Mouse (Mus musculus): ENCODE data around the gene Pfas. TPM values are rescaled to one million over a fixed set of nuclear protein-coding genes. Genes with fewer than 3 reads are reported as not detected.
A peak's percentile ranks its signal among the peaks of the same experiment; 100 is the strongest.
"Not testable (repeated sequence)": the region's sequence is repeated elsewhere in the genome, so short reads cannot be mapped to it uniquely, and the experiment has no call there.

The Pfas gene
- polyA plus RNA-seq, 1 experiment, result 85.3 TPM

- no peaks in the 10 kb centered on the region for H3K4me1 ChIP-seq (ENCODE audit: control insufficient read depth, insufficient read depth, low read length)
- no peak overlapping the region for H3K9ac ChIP-seq (ENCODE audit: low read depth, poor library complexity, severe bottlenecking)
- H3K9me3 ChIP-seq (replicated peaks; ENCODE audit: control insufficient read depth, insufficient read depth, low read length, poor library complexity, severe bottlenecking), result no peaks in the 10 kb centered on the region
- H3K27me3 ChIP-seq (ENCODE audit: control insufficient read depth, insufficient read depth, low read length, poor library complexity, severe bottlenecking), result no peaks in the 10 kb centered on the region
- TF ChIP-seq EP300 (IDR thresholded peaks at IDR 0.05; ENCODE audit: insufficient read depth, low read depth, low read length), result no peak
- no peak for TF ChIP-seq POLR2A (IDR thresholded peaks at IDR 0.05; ENCODE audit: insufficient read depth, low read length)
- no peak for TF ChIP-seq CTCF (IDR thresholded peaks at IDR 0.05; ENCODE audit: low read depth, low read length)
- H3K4me3 ChIP-seq (ENCODE audit: low read depth, low read length), result no peak overlapping the region
- H3K36me3 ChIP-seq (ENCODE audit: control insufficient read depth, insufficient read depth, low read length, poor library complexity, severe bottlenecking), result peaks cover 5% of the 10 kb centered on the region; the same call in 1 of the 2 replicates
- H3K27ac ChIP-seq (ENCODE audit: insufficient read depth, low read length), result no peak overlapping the region
These were observed 27.3 kb downstream of the Pfas start for GRCm38 (mm10) chr11:68980919-68981318.

GRCm38 (mm10) chr11:68979320-68979733 lies 28.9 kb downstream of the Pfas start:
- H3K4me3 ChIP-seq (ENCODE audit: low read depth, low read length), result no peak overlapping the region
- H3K36me3 ChIP-seq (ENCODE audit: control insufficient read depth, insufficient read depth, low read length, poor library complexity, severe bottlenecking), result no peaks in the 10 kb centered on the region
- no peak overlapping the region for H3K9ac ChIP-seq (ENCODE audit: low read depth, poor library complexity, severe bottlenecking)
- no peaks in the 10 kb centered on the region for H3K9me3 ChIP-seq (replicated peaks; ENCODE audit: control insufficient read depth, insufficient read depth, low read length, poor library complexity, severe bottlenecking)
- TF ChIP-seq EP300 (IDR thresholded peaks at IDR 0.05; ENCODE audit: insufficient read depth, low read depth, low read length) (no peak), POLR2A (IDR thresholded peaks at IDR 0.05; ENCODE audit: insufficient read depth, low read length) (no peak), CTCF (IDR thresholded peaks at IDR 0.05; ENCODE audit: low read depth, low read length) (no peak)
- no peaks in the 10 kb centered on the region for H3K4me1 ChIP-seq (ENCODE audit: control insufficient read depth, insufficient read depth, low read length)
- no peaks in the 10 kb centered on the region for H3K27me3 ChIP-seq (ENCODE audit: control insufficient read depth, insufficient read depth, low read length, poor library complexity, severe bottlenecking)
- no peak overlapping the region for H3K27ac ChIP-seq (ENCODE audit: insufficient read depth, low read length)

GRCm38 (mm10) chr11:68975601-68976000 lies 32.7 kb downstream of the Pfas start:
- no peaks in the 10 kb centered on the region for H3K36me3 ChIP-seq (ENCODE audit: control insufficient read depth, insufficient read depth, low read length, poor library complexity, severe bottlenecking)
- H3K4me1 ChIP-seq (ENCODE audit: control insufficient read depth, insufficient read depth, low read length), result no peaks in the 10 kb centered on the region
- no peak overlapping the region for H3K9ac ChIP-seq (ENCODE audit: low read depth, poor library complexity, severe bottlenecking)
- H3K27ac ChIP-seq (ENCODE audit: insufficient read depth, low read length), result no peak overlapping the region
- no peak for TF ChIP-seq POLR2A (IDR thresholded peaks at IDR 0.05; ENCODE audit: insufficient read depth, low read length)
- no peak for TF ChIP-seq CTCF (IDR thresholded peaks at IDR 0.05; ENCODE audit: low read depth, low read length)
- TF ChIP-seq EP300 (IDR thresholded peaks at IDR 0.05; ENCODE audit: insufficient read depth, low read depth, low read length), result no peak
- no peak overlapping the region for H3K4me3 ChIP-seq (ENCODE audit: low read depth, low read length)
- no peaks in the 10 kb centered on the region for H3K9me3 ChIP-seq (replicated peaks; ENCODE audit: control insufficient read depth, insufficient read depth, low read length, poor library complexity, severe bottlenecking)
- no peaks in the 10 kb centered on the region for H3K27me3 ChIP-seq (ENCODE audit: control insufficient read depth, insufficient read depth, low read length, poor library complexity, severe bottlenecking)

GRCm38 (mm10) chr11:68975085-68975484 lies 33.2 kb downstream of the Pfas start, which contains the start of gene Rangrf:
Rangrf (minus strand) TSS chr11:68975185.
- TF ChIP-seq POLR2A (IDR thresholded peaks at IDR 0.05; ENCODE audit: insufficient read depth, low read length) (no peak), EP300 (IDR thresholded peaks at IDR 0.05; ENCODE audit: insufficient read depth, low read depth, low read length) (no peak), CTCF (IDR thresholded peaks at IDR 0.05; ENCODE audit: low read depth, low read length) (no peak)
- Histone ChIP-seq H3K36me3 (ENCODE audit: control insufficient read depth, insufficient read depth, low read length, poor library complexity, severe bottlenecking) (no peaks in the 10 kb centered on the region; the same call in 1 of the 2 replicates), H3K4me1 (ENCODE audit: control insufficient read depth, insufficient read depth, low read length) (no peaks in the 10 kb centered on the region), H3K27ac (ENCODE audit: insufficient read depth, low read length) (peak within 1 kb of the TSS; percentile 16; the same call in 1 of the 2 replicates), H3K9ac (ENCODE audit: low read depth, poor library complexity, severe bottlenecking) (peak within 1 kb of the TSS; percentile 71), H3K4me3 (ENCODE audit: low read depth, low read length) (peak within 1 kb of the TSS; percentile 55), H3K9me3 (replicated peaks; ENCODE audit: control insufficient read depth, insufficient read depth, low read length, poor library complexity, severe bottlenecking) (no peaks in the 10 kb centered on the region), H3K27me3 (ENCODE audit: control insufficient read depth, insufficient read depth, low read length, poor library complexity, severe bottlenecking) (no peaks in the 10 kb centered on the region)

- Histone ChIP-seq H3K4me3 (ENCODE audit: low read depth, low read length) (peak overlapping the region; percentile 55), H3K27ac (ENCODE audit: insufficient read depth, low read length) (peak overlapping the region; percentile 16; the same call in 1 of the 2 replicates), H3K4me1 (ENCODE audit: control insufficient read depth, insufficient read depth, low read length) (no peaks in the 10 kb centered on the region), H3K9me3 (replicated peaks; ENCODE audit: control insufficient read depth, insufficient read depth, low read length, poor library complexity, severe bottlenecking) (no peaks in the 10 kb centered on the region), H3K36me3 (ENCODE audit: control insufficient read depth, insufficient read depth, low read length, poor library complexity, severe bottlenecking) (peaks cover 4% of the 10 kb centered on the region; the same call in 1 of the 2 replicates), H3K9ac (ENCODE audit: low read depth, poor library complexity, severe bottlenecking) (peak overlapping the region; percentile 71), H3K27me3 (ENCODE audit: control insufficient read depth, insufficient read depth, low read length, poor library complexity, severe bottlenecking) (no peaks in the 10 kb centered on the region)
- TF ChIP-seq CTCF (IDR thresholded peaks at IDR 0.05; ENCODE audit: low read depth, low read length) (no peak), EP300 (IDR thresholded peaks at IDR 0.05; ENCODE audit: insufficient read depth, low read depth, low read length) (no peak), POLR2A (IDR thresholded peaks at IDR 0.05; ENCODE audit: insufficient read depth, low read length) (no peak)
These were observed 34.2 kb downstream of the Pfas start for GRCm38 (mm10) chr11:68974059-68974450.

- H3K9me3 ChIP-seq (replicated peaks; ENCODE audit: control insufficient read depth, insufficient read depth, low read length, poor library complexity, severe bottlenecking), result not testable (repeated sequence)
- H3K27ac ChIP-seq (ENCODE audit: insufficient read depth, low read length), result peak overlapping the region; percentile 16; the same call in 1 of the 2 replicates
These were observed 34.8 kb downstream of the Pfas start for GRCm38 (mm10) chr11:68973250-68974058.

More at GRCm38 (mm10) chr11:68973250-68974058, 34.8 kb downstream of the Pfas start:
- not testable (repeated sequence) for H3K4me1 ChIP-seq (ENCODE audit: control insufficient read depth, insufficient read depth, low read length); H3K27me3 ChIP-seq (ENCODE audit: control insufficient read depth, insufficient read depth, low read length, poor library complexity, severe bottlenecking); H3K36me3 ChIP-seq (ENCODE audit: control insufficient read depth, insufficient read depth, low read length, poor library complexity, severe bottlenecking)
- Histone ChIP-seq H3K4me3 (ENCODE audit: low read depth, low read length) (peak overlapping the region; percentile 67), H3K9ac (ENCODE audit: low read depth, poor library complexity, severe bottlenecking) (peak overlapping the region; percentile 71)
- peak; percentile 42 for TF ChIP-seq POLR2A (IDR thresholded peaks at IDR 0.05; ENCODE audit: insufficient read depth, low read length)
